Mouse (Mus musculus) stomach, postnatal 0 days (tissue): ENCODE measurements around the gene C1ql1.

ENCODE experiments used
- CTCF ChIP-seq: IDR thresholded peaks from 2 replicates; pipeline ENCODE4 v1.5.1; 2016; ENCODE audit warnings: antibody characterized with exemption, low read depth, mild to moderate bottlenecking, moderate library complexity
- EP300 ChIP-seq: optimal IDR thresholded peaks from 2 replicates; pipeline ENCODE3; 2016; ENCODE audit warnings: antibody characterized with exemption

- TF ChIP-seq CTCF, result no peak
- TF ChIP-seq EP300, result no peak
Observed at GRCm38 (mm10) chr11:102903654-102904053, 42.8 kb downstream of the C1ql1 start.
